Mouse (Mus musculus) liver, embryonic 11.5 days (tissue): ENCODE measurements around the gene Dlx1. TPM values are rescaled to one million over a fixed set of nuclear protein-coding genes. Genes with fewer than 3 reads are reported as not detected.

Experiments
- polyA plus RNA-seq: library from polyadenylated mRNA; unstranded; fragments of >200 nt; fragmentation: Nextera tagmentation; extraction: Ambion mirVana; gene quantifications from 2 replicates; pipeline ENCODE4 v1.2.1, GENCODE M21; 2014

Dlx1 gene
- polyA plus RNA-seq, 1 experiment from 2014 or later: 1.1 TPM

Other genes starting within 250 kb of the Dlx1 start
- 35.9 and 45.8 TPM in 2 replicates for gene Slc25a12, start 160.4 kb upstream of the Dlx1 start, polyA plus RNA-seq
- gene Hat1, start 139.2 kb upstream of the Dlx1 start, polyA plus RNA-seq: 209 and 224 TPM in 2 replicates
- gene Metap1d, start 74.8 kb upstream of the Dlx1 start, polyA plus RNA-seq: 35.7 and 37.7 TPM in 2 replicates
- gene Dlx2, start 18.6 kb downstream of the Dlx1 start, polyA plus RNA-seq: 0.19 and 0.65 TPM in 2 replicates
- 22.3 and 24.2 TPM in 2 replicates for gene Itga6, start 217.5 kb downstream of the Dlx1 start, polyA plus RNA-seq